Mouse (Mus musculus) R1 (cell line): Measurements from ENCODE around the gene Scamp2.

Experiments
- DNase-seq: peaks from one replicate; pipeline ENCODE4 v3.0.0-alpha.2; 2018; ENCODE audit warnings: low read depth, low spot score

Gene Scamp2

GRCm38 (mm10) chr9:57625674-57626500, 65.1 kb downstream of the Scamp2 start:
- peak; percentile 80 for DNase-seq

- DNase-seq, result no peak
Observed at GRCm38 (mm10) chr9:57627191-57627590, 66.4 kb downstream of the Scamp2 start.

- no peak for DNase-seq
Observed at GRCm38 (mm10) chr9:57627892-57628291, 67.1 kb downstream of the Scamp2 start.

- no peak for DNase-seq
Observed at GRCm38 (mm10) chr9:57628717-57629116, 68.0 kb downstream of the Scamp2 start.

- DNase-seq, result peak; percentile 75
Observed at GRCm38 (mm10) chr9:57629118-57629874, 68.6 kb downstream of the Scamp2 start.

- no peak for DNase-seq
Observed at GRCm38 (mm10) chr9:57633481-57634024, 72.8 kb downstream of the Scamp2 start.

- no peak for DNase-seq
Observed at GRCm38 (mm10) chr9:57637272-57637671, 76.5 kb downstream of the Scamp2 start.

GRCm38 (mm10) chr9:57637741-57638322, 77.1 kb downstream of the Scamp2 start:
- DNase-seq, result no peak
